Mouse (Mus musculus) right cerebral cortex, adult 2 months (tissue): ENCODE measurements around the gene Art3.
A peak's percentile ranks its signal among the peaks of the same experiment; 100 is the strongest.

Experiments
- DNase-seq, 2 experiments: peaks; one replicate each; pipeline ENCODE4 v3.0.0; 2021 to 2022; ENCODE audit warnings: low spot score in 2 of 2

Gene Art3

GRCm38 (mm10) chr5:92331635-92332338, at the start of gene Art3:
TSS of gene Art3 (plus strand) at chr5:92331827.
- DNase-seq = no peak

- no peak for DNase-seq
Measured at GRCm38 (mm10) chr5:92282571-92282970, 49.1 kb upstream of the Art3 start.

- no peak for DNase-seq
Measured at GRCm38 (mm10) chr5:92283107-92283506, 48.5 kb upstream of the Art3 start.

- DNase-seq = no peak
Measured at GRCm38 (mm10) chr5:92287840-92288239, 43.8 kb upstream of the Art3 start.

GRCm38 (mm10) chr5:92291652-92292414, 39.8 kb upstream of the Art3 start:
- no peak for DNase-seq

- DNase-seq = no peak
Measured at GRCm38 (mm10) chr5:92294525-92294924, 37.1 kb upstream of the Art3 start.

GRCm38 (mm10) chr5:92302149-92302840, 29.3 kb upstream of the Art3 start:
- DNase-seq = no peak

- no peak for DNase-seq
Measured at GRCm38 (mm10) chr5:92304291-92304690, 27.3 kb upstream of the Art3 start.

- DNase-seq = peak; percentile 97 to 98
Measured at GRCm38 (mm10) chr5:92309681-92310511, 21.7 kb upstream of the Art3 start, which contains the start of gene Sdad1. TSS of gene Sdad1 (minus strand) at chr5:92310479.

- DNase-seq = peak; percentile 93 to 97
Measured at GRCm38 (mm10) chr5:92312046-92312715, 19.4 kb upstream of the Art3 start.

- DNase-seq = no peak
Measured at GRCm38 (mm10) chr5:92313776-92314175, 17.9 kb upstream of the Art3 start.

- DNase-seq = no peak
Measured at GRCm38 (mm10) chr5:92318119-92318518, 13.5 kb upstream of the Art3 start.

GRCm38 (mm10) chr5:92318596-92318995, 13.0 kb upstream of the Art3 start:
- no peak for DNase-seq

- no peak for DNase-seq
Measured at GRCm38 (mm10) chr5:92321631-92322400, 9.8 kb upstream of the Art3 start.

GRCm38 (mm10) chr5:92322612-92323011, 9.0 kb upstream of the Art3 start:
- no peak for DNase-seq

- no peak for DNase-seq
Measured at GRCm38 (mm10) chr5:92323264-92323663, 8.4 kb upstream of the Art3 start.

GRCm38 (mm10) chr5:92327367-92327766, 4.3 kb upstream of the Art3 start:
- no peak for DNase-seq

- DNase-seq = no peak
Measured at GRCm38 (mm10) chr5:92327929-92328328, 3.7 kb upstream of the Art3 start, which contains the start of gene Cxcl9. TSS of gene Cxcl9 (minus strand) at chr5:92328079.

- DNase-seq = no peak
Measured at GRCm38 (mm10) chr5:92331122-92331521, 505 bp upstream of the Art3 start.

GRCm38 (mm10) chr5:92332359-92332840, 773 bp downstream of the Art3 start:
- DNase-seq = peak; percentile 4 to 21
